Mouse (Mus musculus) cerebellum, adult 2 months (tissue): ENCODE measurements around the gene Wls.

Experiments
- CTCF ChIP-seq: fragments of 200-500 bp; IDR thresholded peaks from 2 replicates; pipeline ENCODE4 v1.5.1; 2011; ENCODE audit warnings: low read depth, mild to moderate bottlenecking, control low read depth, low read length, moderate library complexity, borderline replicate concordance; ENCODE audit not compliant: insufficient read depth
- POLR2A ChIP-seq: fragments of 200-500 bp; IDR thresholded peaks from 2 replicates; pipeline ENCODE4 v1.6.1; 2011; ENCODE audit warnings: low read length, control low read depth, borderline replicate concordance; ENCODE audit not compliant: insufficient read depth

- no peak for TF ChIP-seq CTCF
- TF ChIP-seq POLR2A: no peak
Measured at GRCm38 (mm10) chr3:159878983-159879382, 39.5 kb downstream of the Wls start.
